10 mouse cellular contexts compared by ENCODE assay signal in genomic region chr9:44505824-44506467, GRCm38 (mm10). TPM values are rescaled to one million over a fixed set of nuclear protein-coding genes. Genes with fewer than 3 reads are reported as not detected.
DNase-seq lines count a peak whose midpoint lies in the region; ATAC-seq and TF ChIP-seq lines count a peak whose summit lies in the region.
"Had no signal": no experiment of that assay in that cellular context is flagged by ENCODE, and none has a peak within 500 bp of the region (broad histone marks: within the 10 kb centered on the region; RNA-seq: fewer than 3 reads in every experiment).

No protein-coding gene starts in this region.

- H3K27me3 ChIP-seq in liver, embryonic 13.5 days = 0 out of 2 replicates have a peak, but pooled peaks cover 3% of the 10 kb centered on the region
- H3K27me3 ChIP-seq in neural tube, embryonic 15.5 days (replicated peaks) = 0 out of 2 replicates have a peak, but pooled peaks cover 13% of the 10 kb centered on the region

- 63% methylated on average over 23 of the region's 23 CpGs for WGBS in lung, adult 2 months
- 46% methylated on average over 23 of the region's 23 CpGs for WGBS in liver, embryonic 13.5 days (ENCODE audit: insufficient replicate concordance)
- WGBS in neural tube, embryonic 15.5 days = 52% methylated on average over 23 of the region's 23 CpGs

- H3K9me3 ChIP-seq in liver, embryonic 13.5 days (replicated peaks) = no peaks in the 10 kb centered on the region
- no peaks in the 10 kb centered on the region for H3K9me3 ChIP-seq in neural tube, embryonic 15.5 days (replicated peaks)
- H3K9me3 ChIP-seq: G1E; megakaryocyte, embryonic 14.5 days had no signal

- H3K4me3 ChIP-seq in lung, adult 2 months (replicated peaks; ENCODE audit: extremely low read depth, low read depth, low read length) = no peak overlapping the region
- 0 out of 2 replicates have a peak overlapping the region, but pooled peaks have one; percentile 2 for H3K4me3 ChIP-seq in liver, embryonic 13.5 days (replicated peaks)
- H3K4me3 ChIP-seq in neural tube, embryonic 15.5 days (replicated peaks) = no peak overlapping the region
- H3K4me3 ChIP-seq: megakaryocyte, embryonic 14.5 days had no signal

- H3K27ac ChIP-seq in liver, embryonic 13.5 days = no peak overlapping the region
- H3K27ac ChIP-seq in neural tube, embryonic 15.5 days (replicated peaks) = no peak overlapping the region

- ATAC-seq in liver, embryonic 13.5 days (ENCODE audit: low read depth) = no peak
- ATAC-seq in neural tube, embryonic 15.5 days (ENCODE audit: low FRiP score) = no peak
- ATAC-seq in inflammation-experienced regulatory T-cells, adult 6 months = no peak

- peaks cover 22% of the 10 kb centered on the region for H3K4me1 ChIP-seq in lung, adult 2 months (ENCODE audit: control insufficient read depth, insufficient read depth, low read length)
- H3K4me1 ChIP-seq in liver, embryonic 13.5 days (replicated peaks) = peaks cover 40% of the 10 kb centered on the region
- H3K4me1 ChIP-seq in neural tube, embryonic 15.5 days = peaks cover 50% of the 10 kb centered on the region

- peak; percentile 29 for DNase-seq in gastrocnemius, postnatal 25 days
- no peak for DNase-seq in gastrocnemius, postnatal 4 days (ENCODE audit: low spot score in 2 of 2)
- peak; percentile 9 for DNase-seq in lung, adult 2 months
- no peak for DNase-seq in lung, postnatal 25 days (ENCODE audit: low spot score)
- peak; percentile 47 to 51 for DNase-seq in cerebellum, adult 18-20 months
- DNase-seq in liver, embryonic 13.5 days = no peak

- TF ChIP-seq CTCF in lung, adult 2 months (IDR thresholded peaks at IDR 0.05; ENCODE audit: insufficient read depth, low read length) = no peak

- 0 out of 2 replicates have a peak overlapping the region, but pooled peaks have one; percentile 29 for H3K4me2 ChIP-seq in liver, embryonic 13.5 days
- no peak overlapping the region for H3K4me2 ChIP-seq in neural tube, embryonic 15.5 days

- no peak overlapping the region for H3K9ac ChIP-seq in liver, embryonic 13.5 days
- H3K9ac ChIP-seq in neural tube, embryonic 15.5 days (replicated peaks) = no peak overlapping the region

- TF ChIP-seq POLR2A in lung, adult 2 months (IDR thresholded peaks at IDR 0.05; ENCODE audit: borderline replicate concordance, extremely low read depth, low read depth, low read length) = no peak

- H3K36me3 ChIP-seq in liver, embryonic 13.5 days = peaks cover 35% of the 10 kb centered on the region
- H3K36me3 ChIP-seq in neural tube, embryonic 15.5 days = peaks cover 48% of the 10 kb centered on the region
- H3K36me3 ChIP-seq: G1E had no signal

RNA-seq across cellular contexts. Expression of gene Bcl9l, which starts 23.3 kb away (rescaled TPM):
- total RNA-seq in gastrocnemius, postnatal 25 days (2021) = 10 to 100 TPM; 33.6 to 40.7 TPM
- 100 to 1,000 TPM; 126 to 131 TPM for total RNA-seq in gastrocnemius, postnatal 4 days (2021)
- polyA plus RNA-seq in lung, adult 2 months (2012; rRNA removed) = 69.0 and 70.7 TPM in 2 replicates
- polyA plus RNA-seq in liver, embryonic 13.5 days (2015; fragmentation: Nextera tagmentation; extraction: Ambion mirVana) = 1.0 and 1.5 TPM in 2 replicates
- 9.7 and 11.5 TPM in 2 replicates for polyA plus RNA-seq in neural tube, embryonic 15.5 days (2015; fragmentation: Nextera tagmentation; extraction: Ambion mirVana)
- polyA plus RNA-seq in inflammation-experienced regulatory T-cells, adult 6 months (2017; shearing (Covaris generic)) = 10 to 100 TPM; 11.1 to 12.4 (median 12.2) TPM

RNA-seq across cellular contexts. Expression of gene Upk2, which starts 51.2 kb away (rescaled TPM):
- total RNA-seq in gastrocnemius, postnatal 25 days (2021) = under 1 TPM; 0.32 to 0.43 TPM
- total RNA-seq in gastrocnemius, postnatal 4 days (2021) = under 1 TPM; 0.69 to 0.91 TPM
- 4.0 and 4.4 TPM in 2 replicates for polyA plus RNA-seq in lung, adult 2 months (2012; rRNA removed)
- not detected in 2 replicates for polyA plus RNA-seq in liver, embryonic 13.5 days (2015; fragmentation: Nextera tagmentation; extraction: Ambion mirVana)
- polyA plus RNA-seq in neural tube, embryonic 15.5 days (2015; fragmentation: Nextera tagmentation; extraction: Ambion mirVana) = 0.73 TPM in 1 of 2 replicates, not detected in the other
- not detected for polyA plus RNA-seq in inflammation-experienced regulatory T-cells, adult 6 months (2017; shearing (Covaris generic))
- total RNA-seq: G1E had no signal
- polyA plus RNA-seq: G1E had no signal

RNA-seq across cellular contexts. Expression of gene Cxcr5, which starts 55.7 kb away (rescaled TPM):
- not detected for total RNA-seq in gastrocnemius, postnatal 25 days (2021)
- total RNA-seq in gastrocnemius, postnatal 4 days (2021) = under 1 TPM; 0.10 TPM
- polyA plus RNA-seq in lung, adult 2 months (2012; rRNA removed) = 6.0 TPM in 2 replicates
- 0.09 TPM in 1 of 2 replicates, not detected in the other for polyA plus RNA-seq in liver, embryonic 13.5 days (2015; fragmentation: Nextera tagmentation; extraction: Ambion mirVana)
- polyA plus RNA-seq in neural tube, embryonic 15.5 days (2015; fragmentation: Nextera tagmentation; extraction: Ambion mirVana) = 0.26 TPM in 1 of 2 replicates, not detected in the other
- polyA plus RNA-seq in inflammation-experienced regulatory T-cells, adult 6 months (2017; shearing (Covaris generic)) = 100 to 1,000 TPM in 2 of 3 experiments, 10 to 100 TPM in 1; 62.4 to 131 (median 115) TPM
- polyA plus RNA-seq: G1E had no signal

Comparison
In these comparisons a context has a peak if more than half of its experiments do, and no peak if none do; other contexts are left out.
1. DNase-seq: peak in gastrocnemius, postnatal 25 days (single experiment), lung, adult 2 months (single experiment) and cerebellum, adult 18-20 months (2 of 2); none in gastrocnemius, postnatal 4 days (0 of 2), lung, postnatal 25 days (single experiment) and liver, embryonic 13.5 days (single experiment).